Mouse (Mus musculus): ENCODE results near the gene Sugp2.

DNA sequence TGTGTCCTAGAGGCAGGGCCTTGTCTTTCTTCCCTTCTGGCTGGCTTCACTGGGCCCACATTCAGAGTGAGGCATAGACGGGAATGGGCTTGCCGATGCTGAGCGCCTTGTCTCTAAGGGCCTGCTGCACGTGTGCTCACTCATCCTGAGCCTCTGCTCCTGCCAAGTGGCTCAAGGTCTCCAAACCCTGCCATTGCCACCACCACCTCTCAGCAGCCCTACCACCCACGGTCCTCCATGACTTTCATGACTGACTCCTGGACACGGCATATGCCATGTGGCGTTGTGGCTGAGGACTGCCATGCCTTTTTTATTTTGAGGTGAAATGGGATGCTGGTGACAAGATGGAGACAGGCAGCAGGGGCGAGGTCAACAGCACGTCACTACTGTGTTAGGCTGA, 3.2 kb upstream of the Sugp2 start:
- TF ChIP-seq CTCF (IDR thresholded peaks at IDR 0.05; ENCODE audit: low read depth) (no peak), EP300 (IDR thresholded peaks at IDR 0.05; ENCODE audit: low read depth) (no peak)

Measured in liver, postnatal 0 days (tissue).